14 mouse cellular contexts compared by ENCODE assay signal in genomic region chr8:107726716-107727115, GRCm38 (mm10).
"Had no signal": no experiment of that assay in that cellular context is flagged by ENCODE, and none has a peak within 500 bp of the region (broad histone marks: within the 10 kb centered on the region; RNA-seq: fewer than 3 reads in every experiment).

No protein-coding gene starts in this region.

- H3K4me2 ChIP-seq: liver, embryonic 11.5 days; liver, embryonic 15.5 days; midbrain, embryonic 11.5 days had no signal

- H3K4me3 ChIP-seq: left cerebral cortex, adult 2 months; liver, embryonic 15.5 days had no signal

- H3K27ac ChIP-seq: kidney, postnatal 0 days; left cerebral cortex, adult 2 months; liver, embryonic 15.5 days had no signal

- H3K36me3 ChIP-seq: liver, embryonic 15.5 days had no signal

- H3K9me3 ChIP-seq: liver, embryonic 15.5 days had no signal

- H3K4me1 ChIP-seq: liver, embryonic 15.5 days had no signal

- H3K27me3 ChIP-seq: liver, embryonic 15.5 days had no signal

- H3K9ac ChIP-seq: liver, embryonic 15.5 days had no signal

- DNase-seq: kidney, adult 2 months; kidney, postnatal 36 days; layer of hippocampus, postnatal 36 days; lung, adult 18-20 months; lung, postnatal 14 days; midbrain, embryonic 14.5 days; thymus, adult 2 months; thymus, postnatal 14 days; thymus, postnatal 4 days had no signal
